Mouse (Mus musculus) testis, postnatal 14 days (tissue): Measurements from ENCODE around the gene Lysmd3.
"Not testable (repeated sequence)": the region's sequence is repeated elsewhere in the genome, so short reads cannot be mapped to it uniquely, and the experiment has no call there.

Experiments
- DNase-seq: peaks from one replicate; pipeline ENCODE4 v3.0.0; 2021; ENCODE audit warnings: low spot score

Lysmd3 gene

GRCm38 (mm10) chr13:81657351-81658052 lies at the start of gene Lysmd3:
TSS of gene Lysmd3 (plus strand) at chr13:81657663.
- peak; percentile 90 for DNase-seq

- no peak for DNase-seq
These were observed 47.1 kb upstream of the Lysmd3 start for GRCm38 (mm10) chr13:81610349-81610748.

GRCm38 (mm10) chr13:81627861-81628260 lies 29.6 kb upstream of the Lysmd3 start:
- DNase-seq: not testable (repeated sequence)

GRCm38 (mm10) chr13:81628631-81629190 lies 28.8 kb upstream of the Lysmd3 start:
- DNase-seq: no peak

GRCm38 (mm10) chr13:81629395-81629794 lies 28.1 kb upstream of the Lysmd3 start:
- DNase-seq: no peak

- DNase-seq: no peak
These were observed 26.9 kb upstream of the Lysmd3 start for GRCm38 (mm10) chr13:81630566-81630965.

- DNase-seq: peak; percentile 88
These were observed 24.6 kb upstream of the Lysmd3 start, which contains the start of gene Adgrv1 for GRCm38 (mm10) chr13:81632720-81633415. TSS of gene Adgrv1 (minus strand) at chr13:81633154.

- DNase-seq: no peak
These were observed 17.8 kb upstream of the Lysmd3 start for GRCm38 (mm10) chr13:81639624-81640023.

- no peak for DNase-seq
These were observed 16.6 kb upstream of the Lysmd3 start for GRCm38 (mm10) chr13:81640881-81641280.

GRCm38 (mm10) chr13:81641289-81642045 lies 16.0 kb upstream of the Lysmd3 start:
- DNase-seq: no peak

GRCm38 (mm10) chr13:81642491-81643149 lies 14.8 kb upstream of the Lysmd3 start:
- no peak for DNase-seq

- DNase-seq: no peak
These were observed 13.4 kb upstream of the Lysmd3 start for GRCm38 (mm10) chr13:81644047-81644565.

- no peak for DNase-seq
These were observed 11.1 kb upstream of the Lysmd3 start for GRCm38 (mm10) chr13:81646348-81646747.

- not testable (repeated sequence) for DNase-seq
These were observed 7.1 kb upstream of the Lysmd3 start for GRCm38 (mm10) chr13:81650382-81650781.

GRCm38 (mm10) chr13:81656091-81656850 lies 1.2 kb upstream of the Lysmd3 start:
- DNase-seq: no peak

- no peak for DNase-seq
These were observed 484 bp upstream of the Lysmd3 start for GRCm38 (mm10) chr13:81657008-81657350.

GRCm38 (mm10) chr13:81658053-81658752 lies 740 bp downstream of the Lysmd3 start:
- DNase-seq: no peak

GRCm38 (mm10) chr13:81663566-81664330 lies 6.3 kb downstream of the Lysmd3 start:
- no peak for DNase-seq

- DNase-seq: no peak
These were observed 6.9 kb downstream of the Lysmd3 start for GRCm38 (mm10) chr13:81664331-81664698.

GRCm38 (mm10) chr13:81667713-81668112 lies 10.2 kb downstream of the Lysmd3 start:
- no peak for DNase-seq
